Mouse (Mus musculus) lung, postnatal 0 days (tissue): ENCODE results near the gene Slc24a3. TPM values are rescaled to one million over a fixed set of nuclear protein-coding genes. Genes with fewer than 3 reads are reported as not detected.

Experiments
- ATAC-seq: fragments of 200-750 bp; cut with Nextera tagmentation; 2 replicates; pipeline ENCODE4 v1.8.0; 2017; ENCODE audit warnings: moderate library complexity
- DNase-seq: peaks from one replicate; pipeline ENCODE4 v3.0.0-alpha.2; 2016; ENCODE audit warnings: low spot score
- H3K27ac ChIP-seq: fragments of 300-500 bp; sonication (generic); 2 replicates; pipeline ENCODE4 v1.5.1; 2014; ENCODE audit warnings: antibody characterized with exemption, mild to moderate bottlenecking, low read length, mixed read lengths
- H3K27me3 ChIP-seq: fragments of 300-500 bp; sonication (generic); replicated peaks from 2 replicates; pipeline ENCODE4 v1.6.1; 2014; ENCODE audit warnings: low read length, mixed read lengths; ENCODE audit not compliant: insufficient read depth
- H3K36me3 ChIP-seq: fragments of 300-500 bp; sonication (generic); 2 replicates; pipeline ENCODE4 v1.6.1; 2014; ENCODE audit warnings: low read length, mixed read lengths; ENCODE audit not compliant: insufficient read depth
- H3K4me1 ChIP-seq: fragments of 300-500 bp; sonication (generic); 2 replicates; pipeline ENCODE4 v1.6.1; 2014; ENCODE audit warnings: antibody characterized with exemption, low read depth, low read length, mixed read lengths; ENCODE audit not compliant: insufficient read depth
- H3K4me2 ChIP-seq: fragments of 300-500 bp; sonication (generic); replicated peaks from 2 replicates; pipeline ENCODE4 v1.6.1; 2014; ENCODE audit warnings: low read depth, mild to moderate bottlenecking, low read length, moderate library complexity, mixed read lengths
- H3K4me3 ChIP-seq: fragments of 300-500 bp; sonication (generic); 2 replicates; pipeline ENCODE4 v1.5.1; 2014; ENCODE audit warnings: low read depth, low read length
- H3K9ac ChIP-seq: fragments of 300-500 bp; sonication (generic); replicated peaks from 2 replicates; pipeline ENCODE4 v1.6.1; 2014; ENCODE audit warnings: low read depth, mild to moderate bottlenecking
- H3K9me3 ChIP-seq: fragments of 300-500 bp; sonication (generic); 2 replicates; pipeline ENCODE4 v1.6.1; 2016; ENCODE audit warnings: low read length, mixed read lengths
- CTCF ChIP-seq: IDR thresholded peaks from 2 replicates; pipeline ENCODE4 v1.5.1; 2016; ENCODE audit warnings: antibody characterized with exemption, mild to moderate bottlenecking
- EP300 ChIP-seq: IDR thresholded peaks from 2 replicates; pipeline ENCODE4 v1.6.1; 2016; ENCODE audit warnings: antibody characterized with exemption, mild to moderate bottlenecking, control low read depth
- WGBS: fragments of 180-500 bp; shearing (Covaris S2); extraction: QIAGEN DNeasy Blood & Tissue Kit; methylation state at CpG from one replicate; pipeline ENCODE4 v1.1.7; 2014; 5-methylcytosine and 5-hydroxymethylcytosine counted together
- polyA plus RNA-seq: library from polyadenylated mRNA; unstranded; fragments of >200 nt; fragmentation: Nextera tagmentation; extraction: Ambion mirVana; gene quantifications from 2 replicates; pipeline ENCODE4 v1.2.1, GENCODE M21; 2015

Gene Slc24a3
- polyA plus RNA-seq, 1 experiment from 2014 or later = 2.3 TPM

DNA sequence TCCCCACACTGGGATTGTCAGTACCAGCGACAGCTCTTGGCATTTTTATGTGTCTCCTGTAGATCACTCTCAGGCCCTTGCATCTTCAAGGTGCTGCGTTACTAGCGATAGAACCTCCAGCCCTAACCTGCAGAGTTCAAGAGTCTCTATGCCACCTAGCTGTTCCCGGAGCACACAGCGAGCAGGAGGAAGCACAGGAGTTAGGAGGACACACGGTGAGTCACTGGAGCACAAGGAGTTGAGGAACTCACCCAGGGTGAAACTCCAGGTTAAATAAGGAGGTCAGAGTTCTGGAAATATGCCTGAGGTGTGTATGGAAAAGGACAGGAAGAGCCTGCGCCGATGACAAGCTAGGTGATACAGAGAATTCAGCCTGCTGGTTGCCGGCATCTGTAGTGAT is 513.2 kb downstream of the Slc24a3 start:
- peaks cover 19% of the 10 kb centered on the region; the same call in 1 of the 2 replicates for H3K4me1 ChIP-seq
- ATAC-seq (no peak), DNase-seq (no peak)
- 63% methylated on average over 9 of the region's 9 CpGs for WGBS
- H3K27me3 ChIP-seq = no peaks in the 10 kb centered on the region
- H3K4me2 ChIP-seq = no peak overlapping the region
- TF ChIP-seq EP300 (no peak), CTCF (no peak)
- no peak overlapping the region for H3K4me3 ChIP-seq
- H3K27ac ChIP-seq = peak overlapping the region; percentile 51; the same call in 1 of the 2 replicates
- H3K9me3 ChIP-seq = no peaks in the 10 kb centered on the region
- H3K9ac ChIP-seq = no peak overlapping the region
- no peaks in the 10 kb centered on the region for H3K36me3 ChIP-seq

DNA sequence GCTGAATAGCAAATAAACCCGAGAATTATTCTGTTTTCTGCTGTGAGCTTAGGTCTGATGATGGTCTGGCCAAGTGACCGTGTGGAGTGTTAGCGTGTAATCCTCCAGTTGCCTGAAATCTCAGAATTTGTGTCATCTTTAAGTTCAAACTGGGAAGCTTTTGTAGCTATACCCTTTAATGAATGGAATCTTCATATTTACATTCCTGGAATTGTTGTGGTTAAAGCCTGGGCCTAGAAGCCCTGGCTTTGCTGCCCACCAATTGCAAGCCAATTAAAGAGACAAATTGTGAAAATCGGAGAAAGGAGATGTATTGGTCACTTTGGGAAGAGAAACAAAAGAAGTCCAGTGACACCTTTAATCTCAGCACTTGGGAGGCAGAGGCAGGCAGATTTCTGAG is 514.1 kb downstream of the Slc24a3 start:
- no peaks in the 10 kb centered on the region for H3K36me3 ChIP-seq

DNA sequence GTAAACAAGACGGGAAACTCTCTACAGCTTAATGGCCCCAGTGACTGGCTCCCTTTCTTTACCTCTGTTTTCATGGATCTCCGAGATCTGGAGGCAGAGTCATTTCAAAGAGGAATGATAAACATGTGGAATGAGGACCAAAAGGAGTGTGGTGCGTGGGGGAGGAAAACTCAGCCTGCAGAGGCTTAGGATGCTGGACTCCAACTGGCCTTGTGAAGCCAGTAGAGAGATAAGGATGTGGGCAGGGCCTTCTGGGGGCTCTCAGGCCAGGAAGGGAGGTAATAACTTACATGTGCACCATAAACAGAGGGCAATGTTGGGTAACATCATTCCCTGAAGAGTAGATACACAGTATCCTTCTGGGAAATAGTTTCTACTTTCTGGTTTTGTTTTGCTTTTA is 515.4 kb downstream of the Slc24a3 start:
- no peak overlapping the region for H3K4me2 ChIP-seq
- no peak overlapping the region for H3K27ac ChIP-seq
- H3K9me3 ChIP-seq = no peaks in the 10 kb centered on the region
- DNase-seq = no peak
- 41% methylated on average over 3 of the region's 3 CpGs for WGBS
- no peak for ATAC-seq
- peaks cover 16% of the 10 kb centered on the region; the same call in 1 of the 2 replicates for H3K4me1 ChIP-seq
- no peaks in the 10 kb centered on the region for H3K27me3 ChIP-seq
- no peak overlapping the region for H3K4me3 ChIP-seq
- TF ChIP-seq CTCF = no peak
- H3K36me3 ChIP-seq = no peaks in the 10 kb centered on the region
- no peak overlapping the region for H3K9ac ChIP-seq

More for the DNA sequence above, 514.1 kb downstream of the Slc24a3 start:
- Histone ChIP-seq H3K27me3 (no peaks in the 10 kb centered on the region), H3K9me3 (no peaks in the 10 kb centered on the region), H3K27ac (no peak overlapping the region), H3K9ac (no peak overlapping the region), H3K4me3 (no peak overlapping the region), H3K4me2 (no peak overlapping the region), H3K4me1 (peaks cover 18% of the 10 kb centered on the region; the same call in 1 of the 2 replicates)
- ATAC-seq = no peak
- WGBS = 51% methylated on average over 4 of the region's 4 CpGs
- TF ChIP-seq CTCF = no peak
- no peak for TF ChIP-seq EP300
- no peak for DNase-seq

DNA sequence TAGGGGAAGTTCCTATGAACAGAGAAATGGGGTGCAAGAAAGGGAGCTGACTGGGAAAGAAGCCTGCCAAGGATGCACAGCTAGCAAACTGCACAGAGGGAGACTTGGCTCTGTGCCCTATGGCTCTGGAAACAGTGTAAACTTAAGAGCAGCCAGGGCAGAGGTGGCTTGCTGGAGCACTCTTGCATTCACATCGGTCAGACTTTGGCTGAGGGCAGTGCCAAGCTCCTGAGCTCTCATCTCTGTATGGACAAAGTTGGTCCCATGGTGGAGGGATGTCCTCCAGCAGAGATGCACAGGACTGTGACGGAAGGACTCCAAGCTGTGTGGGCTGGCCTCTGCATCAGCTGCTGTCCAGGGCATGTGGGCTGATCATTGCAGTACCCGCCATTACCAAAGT is 516.0 kb downstream of the Slc24a3 start:
- ATAC-seq = peak; percentile 52; the same call in 1 of the 2 replicates
- H3K9me3 ChIP-seq = no peaks in the 10 kb centered on the region
- peak; percentile 64 for DNase-seq

DNA sequence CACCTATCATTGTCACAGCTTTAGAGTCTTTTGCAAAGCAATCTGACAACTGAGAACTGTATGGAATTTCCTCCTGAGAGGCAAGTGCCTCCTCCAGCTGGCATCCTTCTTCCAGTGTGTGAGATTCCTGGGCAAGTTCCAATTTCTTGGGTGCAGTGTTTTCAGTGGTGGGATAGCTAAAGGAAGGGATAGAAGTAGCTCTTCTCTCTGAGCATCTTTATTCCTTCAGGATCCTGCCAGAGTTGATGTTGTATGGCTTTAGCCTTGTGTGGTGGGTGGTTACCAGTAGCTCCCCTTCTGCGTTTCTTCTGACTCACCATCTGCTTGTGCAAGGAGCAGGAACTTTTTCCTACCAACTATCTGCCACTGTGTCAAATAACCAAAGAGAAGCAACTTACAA is 516.6 kb downstream of the Slc24a3 start:
- Histone ChIP-seq H3K9me3 (no peaks in the 10 kb centered on the region), H3K27me3 (no peaks in the 10 kb centered on the region), H3K4me1 (peaks cover 16% of the 10 kb centered on the region; the same call in 1 of the 2 replicates), H3K4me2 (no peak overlapping the region), H3K4me3 (no peak overlapping the region), H3K27ac (no peak overlapping the region), H3K9ac (no peak overlapping the region), H3K36me3 (no peaks in the 10 kb centered on the region)
- ATAC-seq (no peak), DNase-seq (no peak)
- 76% methylated on average over 1 of the region's 1 CpGs for WGBS
- TF ChIP-seq CTCF (no peak), EP300 (no peak)

More for the DNA sequence above, 516.0 kb downstream of the Slc24a3 start:
- Histone ChIP-seq H3K9ac (no peak overlapping the region), H3K36me3 (no peaks in the 10 kb centered on the region), H3K4me2 (no peak overlapping the region), H3K4me3 (no peak overlapping the region), H3K4me1 (peaks cover 16% of the 10 kb centered on the region; the same call in 1 of the 2 replicates), H3K27ac (0 out of 2 replicates have a peak overlapping the region, but pooled peaks have one; percentile 3), H3K27me3 (no peaks in the 10 kb centered on the region)
- TF ChIP-seq CTCF = no peak
- no peak for TF ChIP-seq EP300
- WGBS = 42% methylated on average over 3 of the region's 3 CpGs

DNA sequence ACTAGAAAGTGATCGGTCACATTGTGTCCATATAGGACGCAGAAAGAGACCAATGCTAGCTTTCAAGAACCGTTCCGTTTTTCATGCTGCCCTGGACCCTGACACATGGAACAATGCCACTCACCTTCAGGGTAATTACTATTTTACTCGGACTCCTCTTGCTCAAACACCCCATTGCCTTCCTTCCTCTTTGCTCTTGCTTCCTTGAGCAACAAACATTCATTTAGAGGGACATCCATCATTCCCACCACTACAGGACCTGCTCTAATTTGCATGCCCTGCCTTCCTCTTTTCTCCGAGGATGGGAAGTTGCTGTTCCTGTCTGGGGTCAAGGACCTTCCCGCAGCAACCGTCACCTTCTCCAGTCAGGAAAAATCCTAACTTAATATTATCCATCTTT is 517.3 kb downstream of the Slc24a3 start:
- ATAC-seq = no peak
- TF ChIP-seq CTCF = no peak
- no peak for TF ChIP-seq EP300
- Histone ChIP-seq H3K9ac (no peak overlapping the region), H3K27ac (no peak overlapping the region), H3K4me3 (no peak overlapping the region), H3K36me3 (no peaks in the 10 kb centered on the region), H3K27me3 (no peaks in the 10 kb centered on the region), H3K4me1 (peaks cover 16% of the 10 kb centered on the region; the same call in 1 of the 2 replicates), H3K9me3 (no peaks in the 10 kb centered on the region), H3K4me2 (no peak overlapping the region)
- no peak for DNase-seq
- 54% methylated on average over 8 of the region's 8 CpGs for WGBS

DNA sequence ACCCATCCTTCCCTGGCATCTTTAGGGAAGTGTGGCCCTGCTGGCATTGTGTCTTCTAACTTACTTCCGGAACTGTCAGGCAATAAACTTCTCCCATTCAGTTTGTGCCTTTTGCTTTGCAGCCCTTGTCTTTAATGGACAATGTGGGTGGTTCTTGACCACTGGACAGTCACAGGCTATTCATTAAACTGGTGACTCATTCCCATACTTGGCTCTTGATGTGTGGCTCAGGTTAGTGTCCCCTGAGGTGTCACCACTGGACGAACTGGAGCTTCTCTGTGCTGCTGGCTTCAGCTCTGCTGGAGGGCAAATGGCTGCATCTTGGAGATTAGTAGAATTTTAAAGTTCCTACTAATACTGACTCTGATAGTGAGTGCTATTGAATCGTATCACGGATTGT is 518.5 kb downstream of the Slc24a3 start:
- TF ChIP-seq CTCF (no peak), EP300 (no peak)
- Histone ChIP-seq H3K9ac (no peak overlapping the region), H3K4me3 (no peak overlapping the region), H3K27me3 (no peaks in the 10 kb centered on the region), H3K27ac (no peak overlapping the region), H3K4me2 (no peak overlapping the region), H3K4me1 (peaks cover 13% of the 10 kb centered on the region; the same call in 1 of the 2 replicates), H3K36me3 (no peaks in the 10 kb centered on the region), H3K9me3 (no peaks in the 10 kb centered on the region)
- DNase-seq = no peak
- WGBS = 83% methylated on average over 4 of the region's 4 CpGs
- ATAC-seq = no peak
